Mouse (Mus musculus): ENCODE results near the gene Llcfc1. TPM values are rescaled to one million over a fixed set of nuclear protein-coding genes. Genes with fewer than 3 reads are reported as not detected.

Gene Llcfc1
- total and polyA plus RNA-seq, 2 experiments = not detected

DNA sequence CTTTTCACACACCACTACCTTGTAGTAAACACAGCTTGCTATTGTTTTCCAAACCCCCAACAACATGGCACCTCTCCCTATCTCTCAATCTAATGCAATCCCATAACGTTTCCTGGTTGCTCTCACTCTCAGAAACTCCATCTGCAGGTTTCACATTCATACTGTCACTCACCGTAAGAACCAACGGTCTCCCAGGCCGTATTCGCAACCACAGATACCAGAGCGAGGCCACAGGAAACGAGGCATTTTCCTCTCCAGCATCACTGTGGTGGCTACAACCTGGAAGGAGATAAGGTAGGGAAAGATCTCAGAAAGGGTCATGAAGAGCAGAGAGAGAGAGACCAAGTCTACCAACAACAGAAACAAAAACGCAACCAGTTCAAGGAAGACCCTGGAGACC lies 29.6 kb upstream of the Llcfc1 start:
- H3K4me3 ChIP-seq (ENCODE audit: insufficient read depth, low read depth, low read length) = no peak overlapping the region
- no peak overlapping the region for H3K9ac ChIP-seq (ENCODE audit: low read depth, low read length)
- H3K4me1 ChIP-seq (ENCODE audit: control insufficient read depth, insufficient read depth, low read length) = no peaks in the 10 kb centered on the region
- H3K36me3 ChIP-seq (ENCODE audit: control insufficient read depth, insufficient read depth, low read length) = no peaks in the 10 kb centered on the region
- TF ChIP-seq POLR2A (IDR thresholded peaks at IDR 0.05; ENCODE audit: extremely low read depth, insufficient read depth, low read length) (no peak), CTCF (IDR thresholded peaks at IDR 0.05; ENCODE audit: low read depth, low read length) (no peak)
- WGBS = 76% methylated on average over 8 of the region's 8 CpGs
- no peak for DNase-seq (ENCODE audit: extremely low read depth, low read depth, low spot score)
- no peak overlapping the region for H3K27ac ChIP-seq (replicated peaks; ENCODE audit: insufficient read depth, low read depth, low read length)
- H3K79me2 ChIP-seq (ENCODE audit: control insufficient read depth, insufficient read depth, low read length) = no peaks in the 10 kb centered on the region
- no peaks in the 10 kb centered on the region for H3K27me3 ChIP-seq (ENCODE audit: control insufficient read depth, insufficient read depth, low read length)

GRCm38 (mm10) chr6:41658487-41658886 lies 25.7 kb upstream of the Llcfc1 start:
- Histone ChIP-seq H3K9ac (ENCODE audit: low read depth, low read length) (no peak overlapping the region), H3K27ac (replicated peaks; ENCODE audit: insufficient read depth, low read depth, low read length) (no peak overlapping the region), H3K79me2 (ENCODE audit: control insufficient read depth, insufficient read depth, low read length) (no peaks in the 10 kb centered on the region), H3K4me3 (ENCODE audit: insufficient read depth, low read depth, low read length) (no peak overlapping the region), H3K4me1 (ENCODE audit: control insufficient read depth, insufficient read depth, low read length) (no peaks in the 10 kb centered on the region), H3K27me3 (ENCODE audit: control insufficient read depth, insufficient read depth, low read length) (no peaks in the 10 kb centered on the region), H3K36me3 (ENCODE audit: control insufficient read depth, insufficient read depth, low read length) (no peaks in the 10 kb centered on the region)
- WGBS = 73% methylated on average over 1 of the region's 1 CpGs
- DNase-seq (ENCODE audit: extremely low read depth, low read depth, low spot score) = no peak
- TF ChIP-seq CTCF (IDR thresholded peaks at IDR 0.05; ENCODE audit: low read depth, low read length) = no peak
- TF ChIP-seq POLR2A (IDR thresholded peaks at IDR 0.05; ENCODE audit: extremely low read depth, insufficient read depth, low read length) = no peak

GRCm38 (mm10) chr6:41662320-41662719 lies 21.9 kb upstream of the Llcfc1 start:
- no peaks in the 10 kb centered on the region for H3K36me3 ChIP-seq (ENCODE audit: control insufficient read depth, insufficient read depth, low read length)
- TF ChIP-seq POLR2A (IDR thresholded peaks at IDR 0.05; ENCODE audit: extremely low read depth, insufficient read depth, low read length) (no peak), CTCF (IDR thresholded peaks at IDR 0.05; ENCODE audit: low read depth, low read length) (no peak)
- no peaks in the 10 kb centered on the region for H3K27me3 ChIP-seq (ENCODE audit: control insufficient read depth, insufficient read depth, low read length)
- no peak overlapping the region for H3K4me3 ChIP-seq (ENCODE audit: insufficient read depth, low read depth, low read length)
- DNase-seq (ENCODE audit: extremely low read depth, low read depth, low spot score) = no peak
- H3K4me1 ChIP-seq (ENCODE audit: control insufficient read depth, insufficient read depth, low read length) = no peaks in the 10 kb centered on the region
- no peak overlapping the region for H3K9ac ChIP-seq (ENCODE audit: low read depth, low read length)
- no peak overlapping the region for H3K27ac ChIP-seq (replicated peaks; ENCODE audit: insufficient read depth, low read depth, low read length)
- H3K79me2 ChIP-seq (ENCODE audit: control insufficient read depth, insufficient read depth, low read length) = no peaks in the 10 kb centered on the region
- 38% methylated on average over 2 of the region's 2 CpGs for WGBS

DNA sequence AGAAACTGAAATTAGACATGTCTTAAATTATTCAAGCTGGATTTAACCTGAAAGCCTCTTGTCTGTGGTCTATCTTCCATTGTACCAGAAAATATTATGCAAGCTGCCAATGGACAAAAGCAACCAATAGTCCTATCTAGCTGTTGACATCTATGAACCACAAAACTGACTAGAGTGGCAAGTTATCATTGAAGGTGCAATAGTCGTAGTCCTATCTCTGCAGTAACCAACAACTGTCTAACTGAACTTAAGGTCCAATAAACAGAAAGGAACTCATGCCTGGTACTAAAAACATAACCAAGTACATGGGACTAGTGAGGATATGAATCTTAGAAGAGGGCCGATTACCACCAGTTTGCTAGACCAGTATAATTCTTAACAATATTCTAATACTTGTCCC lies 7.7 kb upstream of the Llcfc1 start:
- 94% methylated on average over 2 of the region's 2 CpGs for WGBS
- no peak for TF ChIP-seq POLR2A (IDR thresholded peaks at IDR 0.05; ENCODE audit: extremely low read depth, insufficient read depth, low read length)
- TF ChIP-seq CTCF (IDR thresholded peaks at IDR 0.05; ENCODE audit: low read depth, low read length) = no peak

GRCm38 (mm10) chr6:41680669-41681068 lies 3.6 kb upstream of the Llcfc1 start, which contains the start of gene Trpv5:
Gene Trpv5, minus strand, starts transcription at chr6:41680769.
- H3K9ac ChIP-seq (ENCODE audit: low read depth, low read length) = no peak within 1 kb of the TSS
- 87% methylated on average over 1 of the region's 1 CpGs for WGBS
- H3K4me1 ChIP-seq (ENCODE audit: control insufficient read depth, insufficient read depth, low read length) = no peaks in the 10 kb centered on the region
- no peaks in the 10 kb centered on the region for H3K27me3 ChIP-seq (ENCODE audit: control insufficient read depth, insufficient read depth, low read length)
- H3K79me2 ChIP-seq (ENCODE audit: control insufficient read depth, insufficient read depth, low read length) = no peaks in the 10 kb centered on the region
- H3K27ac ChIP-seq (replicated peaks; ENCODE audit: insufficient read depth, low read depth, low read length) = no peak within 1 kb of the TSS
- no peak for DNase-seq (ENCODE audit: extremely low read depth, low read depth, low spot score)
- TF ChIP-seq POLR2A (IDR thresholded peaks at IDR 0.05; ENCODE audit: extremely low read depth, insufficient read depth, low read length) (no peak), CTCF (IDR thresholded peaks at IDR 0.05; ENCODE audit: low read depth, low read length) (no peak)
- no peak within 1 kb of the TSS for H3K4me3 ChIP-seq (ENCODE audit: insufficient read depth, low read depth, low read length)
- no peaks in the 10 kb centered on the region for H3K36me3 ChIP-seq (ENCODE audit: control insufficient read depth, insufficient read depth, low read length)

More for the DNA sequence above, 7.7 kb upstream of the Llcfc1 start:
- no peak overlapping the region for H3K27ac ChIP-seq (replicated peaks; ENCODE audit: insufficient read depth, low read depth, low read length)
- no peaks in the 10 kb centered on the region for H3K36me3 ChIP-seq (ENCODE audit: control insufficient read depth, insufficient read depth, low read length)
- no peaks in the 10 kb centered on the region for H3K27me3 ChIP-seq (ENCODE audit: control insufficient read depth, insufficient read depth, low read length)
- H3K4me1 ChIP-seq (ENCODE audit: control insufficient read depth, insufficient read depth, low read length) = no peaks in the 10 kb centered on the region
- H3K9ac ChIP-seq (ENCODE audit: low read depth, low read length) = no peak overlapping the region
- no peak overlapping the region for H3K4me3 ChIP-seq (ENCODE audit: insufficient read depth, low read depth, low read length)
- H3K79me2 ChIP-seq (ENCODE audit: control insufficient read depth, insufficient read depth, low read length) = no peaks in the 10 kb centered on the region
- no peak for DNase-seq (ENCODE audit: extremely low read depth, low read depth, low spot score)

- no peaks in the 10 kb centered on the region for H3K79me2 ChIP-seq (ENCODE audit: control insufficient read depth, insufficient read depth, low read length)
- no peak overlapping the region for H3K9ac ChIP-seq (ENCODE audit: low read depth, low read length)
- no peak for DNase-seq (ENCODE audit: extremely low read depth, low read depth, low spot score)
- WGBS = 79% methylated on average over 5 of the region's 5 CpGs
- TF ChIP-seq CTCF (IDR thresholded peaks at IDR 0.05; ENCODE audit: low read depth, low read length) (no peak), POLR2A (IDR thresholded peaks at IDR 0.05; ENCODE audit: extremely low read depth, insufficient read depth, low read length) (no peak)
- H3K36me3 ChIP-seq (ENCODE audit: control insufficient read depth, insufficient read depth, low read length) = no peaks in the 10 kb centered on the region
- no peaks in the 10 kb centered on the region for H3K4me1 ChIP-seq (ENCODE audit: control insufficient read depth, insufficient read depth, low read length)
- H3K27me3 ChIP-seq (ENCODE audit: control insufficient read depth, insufficient read depth, low read length) = no peaks in the 10 kb centered on the region
- H3K27ac ChIP-seq (replicated peaks; ENCODE audit: insufficient read depth, low read depth, low read length) = no peak overlapping the region
- no peak overlapping the region for H3K4me3 ChIP-seq (ENCODE audit: insufficient read depth, low read depth, low read length)
Measured at GRCm38 (mm10) chr6:41681656-41682055, 2.6 kb upstream of the Llcfc1 start.

All from liver, adult 2 months (tissue).